Mouse (Mus musculus): ENCODE data around the gene 2810004N23Rik. TPM values are rescaled to one million over a fixed set of nuclear protein-coding genes. Genes with fewer than 3 reads are reported as not detected.

2810004N23Rik gene
- polyA plus RNA-seq (2015; fragmentation: Nextera tagmentation; extraction: Ambion mirVana): 15.9 and 17.3 TPM in 2 replicates

GRCm38 (mm10) chr8:124862321-124863162 is at the start of gene 2810004N23Rik, which contains the start of gene Gnpat:
Gene 2810004N23Rik (minus strand): TSS chr8:124863120.
Gene Gnpat (plus strand): TSS chr8:124863033.
- under 1% methylated on average over 55 of the region's 55 CpGs for WGBS (ENCODE audit: insufficient replicate concordance)
- H3K36me3 ChIP-seq (replicated peaks): peaks cover 31% of the 10 kb centered on the region
- no peaks in the 10 kb centered on the region for H3K27me3 ChIP-seq
- H3K9me3 ChIP-seq (replicated peaks): no peaks in the 10 kb centered on the region
- peak within 1 kb of the TSS; percentile 95 for H3K4me3 ChIP-seq (replicated peaks)
- H3K4me1 ChIP-seq (replicated peaks): peaks cover 54% of the 10 kb centered on the region
- H3K9ac ChIP-seq: peak within 1 kb of the TSS; percentile 91
- peak; percentile 93 for ATAC-seq (ENCODE audit: insufficient read depth)
- H3K4me2 ChIP-seq: peak within 1 kb of the TSS; percentile 74
- peak within 1 kb of the TSS; percentile 85 for H3K27ac ChIP-seq (replicated peaks)

GRCm38 (mm10) chr8:124911938-124912872 is 49.3 kb upstream of the 2810004N23Rik start:
- H3K4me3 ChIP-seq (replicated peaks): no peak overlapping the region
- peak; percentile 14; the same call in 1 of the 2 replicates for ATAC-seq (ENCODE audit: insufficient read depth)
- H3K4me2 ChIP-seq: no peak overlapping the region
- 47% methylated on average over 17 of the region's 17 CpGs for WGBS (ENCODE audit: insufficient replicate concordance)
- no peak overlapping the region for H3K27ac ChIP-seq (replicated peaks)
- peaks cover 10% of the 10 kb centered on the region; the same call in 1 of the 2 replicates for H3K4me1 ChIP-seq (replicated peaks)
- no peaks in the 10 kb centered on the region for H3K27me3 ChIP-seq
- H3K36me3 ChIP-seq (replicated peaks): peaks cover 78% of the 10 kb centered on the region
- no peak overlapping the region for H3K9ac ChIP-seq
- no peaks in the 10 kb centered on the region for H3K9me3 ChIP-seq (replicated peaks)

GRCm38 (mm10) chr8:124910349-124910748 is 47.4 kb upstream of the 2810004N23Rik start:
- no peak for ATAC-seq (ENCODE audit: insufficient read depth)
- 83% methylated on average over 10 of the region's 10 CpGs for WGBS (ENCODE audit: insufficient replicate concordance)

GRCm38 (mm10) chr8:124909936-124910335 is 47.0 kb upstream of the 2810004N23Rik start:
- Histone ChIP-seq H3K9me3 (replicated peaks) (no peaks in the 10 kb centered on the region), H3K27ac (replicated peaks) (no peak overlapping the region), H3K4me1 (replicated peaks) (peaks cover 11% of the 10 kb centered on the region; the same call in 1 of the 2 replicates), H3K9ac (no peak overlapping the region), H3K36me3 (replicated peaks) (peaks cover 96% of the 10 kb centered on the region), H3K4me3 (replicated peaks) (no peak overlapping the region), H3K27me3 (no peaks in the 10 kb centered on the region), H3K4me2 (no peak overlapping the region)
- no peak for ATAC-seq (ENCODE audit: insufficient read depth)
- whole genome bisulfite sequencing (ENCODE audit: insufficient replicate concordance): 89% methylated on average over 16 of the region's 16 CpGs

More at GRCm38 (mm10) chr8:124910349-124910748, 47.4 kb upstream of the 2810004N23Rik start:
- Histone ChIP-seq H3K9me3 (replicated peaks) (no peaks in the 10 kb centered on the region), H3K27me3 (no peaks in the 10 kb centered on the region), H3K27ac (replicated peaks) (no peak overlapping the region), H3K4me3 (replicated peaks) (no peak overlapping the region), H3K4me1 (replicated peaks) (peaks cover 10% of the 10 kb centered on the region; the same call in 1 of the 2 replicates), H3K9ac (no peak overlapping the region), H3K36me3 (replicated peaks) (peaks cover 97% of the 10 kb centered on the region), H3K4me2 (no peak overlapping the region)

- no peak for ATAC-seq (ENCODE audit: insufficient read depth)
- H3K9me3 ChIP-seq (replicated peaks): no peaks in the 10 kb centered on the region
- no peak overlapping the region for H3K9ac ChIP-seq
- H3K4me3 ChIP-seq (replicated peaks): no peak overlapping the region
- peaks cover 94% of the 10 kb centered on the region for H3K36me3 ChIP-seq (replicated peaks)
- 84% methylated on average over 2 of the region's 2 CpGs for WGBS (ENCODE audit: insufficient replicate concordance)
- H3K4me1 ChIP-seq (replicated peaks): peaks cover 11% of the 10 kb centered on the region
- no peak overlapping the region for H3K27ac ChIP-seq (replicated peaks)
- H3K27me3 ChIP-seq: no peaks in the 10 kb centered on the region
- H3K4me2 ChIP-seq: no peak overlapping the region
Observed at GRCm38 (mm10) chr8:124905482-124905881, 42.6 kb upstream of the 2810004N23Rik start.

GRCm38 (mm10) chr8:124903198-124903597 is 40.3 kb upstream of the 2810004N23Rik start:
- Histone ChIP-seq H3K4me3 (replicated peaks) (no peak overlapping the region), H3K9ac (no peak overlapping the region), H3K36me3 (replicated peaks) (peaks cover 84% of the 10 kb centered on the region), H3K4me1 (replicated peaks) (peaks cover 27% of the 10 kb centered on the region), H3K27me3 (no peaks in the 10 kb centered on the region), H3K4me2 (no peak overlapping the region), H3K27ac (replicated peaks) (no peak overlapping the region), H3K9me3 (replicated peaks) (no peaks in the 10 kb centered on the region)
- 84% methylated on average over 15 of the region's 15 CpGs for WGBS (ENCODE audit: insufficient replicate concordance)
- no peak for ATAC-seq (ENCODE audit: insufficient read depth)

- H3K4me1 ChIP-seq (replicated peaks): peaks cover 48% of the 10 kb centered on the region
- H3K27ac ChIP-seq (replicated peaks): peak overlapping the region; percentile 92
- peak overlapping the region; percentile 86 for H3K4me3 ChIP-seq (replicated peaks)
- peak overlapping the region; percentile 87 for H3K4me2 ChIP-seq
- no peak for ATAC-seq (ENCODE audit: insufficient read depth)
- H3K9me3 ChIP-seq (replicated peaks): no peaks in the 10 kb centered on the region
- H3K27me3 ChIP-seq: no peaks in the 10 kb centered on the region
- 2% methylated on average over 31 of the region's 31 CpGs for WGBS (ENCODE audit: insufficient replicate concordance)
- H3K36me3 ChIP-seq (replicated peaks): peaks cover 65% of the 10 kb centered on the region
- peak overlapping the region; percentile 89 for H3K9ac ChIP-seq
Observed at GRCm38 (mm10) chr8:124898251-124898905, 35.5 kb upstream of the 2810004N23Rik start.

- under 1% methylated on average over 113 of the region's 114 CpGs for WGBS (ENCODE audit: insufficient replicate concordance)
- peaks cover 65% of the 10 kb centered on the region for H3K36me3 ChIP-seq (replicated peaks)
- peaks cover 51% of the 10 kb centered on the region for H3K4me1 ChIP-seq (replicated peaks)
- peak; percentile 94 for ATAC-seq (ENCODE audit: insufficient read depth)
- no peaks in the 10 kb centered on the region for H3K27me3 ChIP-seq
- peak within 1 kb of the TSS; percentile 86 for H3K4me3 ChIP-seq (replicated peaks)
- peak within 1 kb of the TSS; percentile 98 for H3K4me2 ChIP-seq
- peak within 1 kb of the TSS; percentile 92 for H3K27ac ChIP-seq (replicated peaks)
- H3K9me3 ChIP-seq (replicated peaks): no peaks in the 10 kb centered on the region
- peak within 1 kb of the TSS; percentile 89 for H3K9ac ChIP-seq
Observed at GRCm38 (mm10) chr8:124897386-124898250, 34.7 kb upstream of the 2810004N23Rik start, which contains the start of the genes Exoc8 and Sprtn. Gene Exoc8 (minus strand): TSS chr8:124897705. Gene Sprtn (plus strand): TSS chr8:124897886.

- Histone ChIP-seq H3K27me3 (no peaks in the 10 kb centered on the region), H3K9ac (peak overlapping the region; percentile 89), H3K4me3 (replicated peaks) (peak overlapping the region; percentile 86), H3K36me3 (replicated peaks) (peaks cover 58% of the 10 kb centered on the region), H3K27ac (replicated peaks) (peak overlapping the region; percentile 92), H3K4me2 (peak overlapping the region; percentile 98), H3K9me3 (replicated peaks) (no peaks in the 10 kb centered on the region), H3K4me1 (replicated peaks) (peaks cover 51% of the 10 kb centered on the region)
- 1% methylated on average over 60 of the region's 60 CpGs for WGBS (ENCODE audit: insufficient replicate concordance)
- ATAC-seq (ENCODE audit: insufficient read depth): peak; percentile 56
Observed at GRCm38 (mm10) chr8:124896632-124897385, 33.9 kb upstream of the 2810004N23Rik start.
